Mouse (Mus musculus) spleen, adult 2 months (tissue): ENCODE measurements at regions not wholly inside any gene's neighbourhood (a gene's known extent, or its start where the extent isn't known, plus 50 kb on each side); places are given as distances from the start of the nearest gene placed in this dataset.

ENCODE experiments used
- CTCF ChIP-seq: fragments of 200-500 bp; IDR thresholded peaks from 2 replicates; pipeline ENCODE4 v1.5.1; 2011; ENCODE audit warnings: mild to moderate bottlenecking, inconsistent platforms; ENCODE audit not compliant: insufficient read depth, insufficient read length, insufficient replicate concordance; ENCODE audit errors: extremely low read depth
- POLR2A ChIP-seq: fragments of 200-500 bp; IDR thresholded peaks from 2 replicates; pipeline ENCODE4 v1.6.1; 2011; ENCODE audit warnings: low read depth, low read length, inconsistent platforms

DNA sequence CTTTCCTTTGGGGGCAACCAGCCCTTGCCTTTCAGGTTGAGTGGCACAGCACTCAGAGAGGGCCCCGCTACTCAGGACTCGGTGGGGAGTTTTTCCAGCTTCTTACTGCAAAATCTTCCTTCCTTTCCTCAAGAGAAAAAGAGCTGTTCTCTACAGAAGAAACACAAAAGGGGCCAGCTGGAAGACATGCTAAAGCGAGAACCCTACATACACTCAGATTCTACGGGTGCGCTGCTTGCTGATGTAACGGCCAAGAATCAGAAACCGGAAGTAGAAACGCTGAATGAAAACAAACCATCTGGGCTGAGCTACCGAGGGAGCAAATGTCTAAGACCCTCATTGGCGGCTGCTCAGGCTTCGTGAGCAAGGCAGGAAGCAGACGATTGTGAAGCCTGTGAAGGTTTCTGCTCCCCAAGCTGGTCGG is 203.3 kb upstream of the Klf3 start:
- TF ChIP-seq POLR2A = no peak; the same call in none of the 2 replicates
- no peak for TF ChIP-seq CTCF
